20 mouse cellular contexts compared by ENCODE assay signal in genomic region chr11:12216897-12217296, GRCm38 (mm10).
"Had no signal": no experiment of that assay in that cellular context is flagged by ENCODE, and none has a peak within 500 bp of the region (broad histone marks: within the 10 kb centered on the region; RNA-seq: fewer than 3 reads in every experiment).

No protein-coding gene starts in this region.

- DNase-seq: lung, adult 2 months; lung, postnatal 14 days; lung, postnatal 36 days; retina, postnatal 1 day; right cerebral cortex, adult 18-20 months; right cerebral cortex, postnatal 25 days; right cerebral cortex, postnatal 4 days; spleen, adult 18-20 months; thymus, adult 18-20 months; thymus, postnatal 14 days; thymus, postnatal 36 days had no signal

- H3K9ac ChIP-seq: lung, embryonic 15.5 days; midbrain, embryonic 13.5 days; midbrain, embryonic 15.5 days; neural tube, embryonic 13.5 days; neural tube, embryonic 15.5 days had no signal

- H3K4me1 ChIP-seq: lung, embryonic 15.5 days; megakaryocyte, embryonic 14.5 days; midbrain, embryonic 13.5 days; midbrain, embryonic 15.5 days had no signal

- ATAC-seq: lung, postnatal 0 days; midbrain, embryonic 13.5 days; midbrain, embryonic 15.5 days had no signal

- H3K27me3 ChIP-seq: lung, embryonic 15.5 days; megakaryocyte, embryonic 14.5 days; midbrain, embryonic 13.5 days; midbrain, embryonic 15.5 days; neural tube, embryonic 13.5 days; neural tube, embryonic 15.5 days had no signal

- H3K4me3 ChIP-seq: lung, embryonic 15.5 days; megakaryocyte, embryonic 14.5 days; midbrain, embryonic 13.5 days; midbrain, embryonic 15.5 days; neural tube, embryonic 13.5 days; neural tube, embryonic 15.5 days had no signal

- H3K27ac ChIP-seq: lung, embryonic 15.5 days; macrophage; midbrain, embryonic 13.5 days; midbrain, embryonic 15.5 days; neural tube, embryonic 13.5 days; neural tube, embryonic 15.5 days had no signal

- H3K9me3 ChIP-seq: lung, embryonic 15.5 days; megakaryocyte, embryonic 14.5 days; midbrain, embryonic 13.5 days; midbrain, embryonic 15.5 days; neural tube, embryonic 13.5 days; neural tube, embryonic 15.5 days had no signal

- H3K4me2 ChIP-seq: lung, embryonic 15.5 days; midbrain, embryonic 11.5 days; midbrain, embryonic 13.5 days; midbrain, embryonic 15.5 days; neural tube, embryonic 13.5 days; neural tube, embryonic 15.5 days had no signal

- H3K36me3 ChIP-seq: lung, embryonic 15.5 days; midbrain, embryonic 13.5 days; midbrain, embryonic 15.5 days; neural tube, embryonic 13.5 days; neural tube, embryonic 15.5 days had no signal
